Mouse (Mus musculus): ENCODE results near the gene Uncx. TPM values are rescaled to one million over a fixed set of nuclear protein-coding genes. Genes with fewer than 3 reads are reported as not detected.

Gene Uncx
- total and polyA plus RNA-seq, 2 experiments from 2014 or later: not detected

DNA sequence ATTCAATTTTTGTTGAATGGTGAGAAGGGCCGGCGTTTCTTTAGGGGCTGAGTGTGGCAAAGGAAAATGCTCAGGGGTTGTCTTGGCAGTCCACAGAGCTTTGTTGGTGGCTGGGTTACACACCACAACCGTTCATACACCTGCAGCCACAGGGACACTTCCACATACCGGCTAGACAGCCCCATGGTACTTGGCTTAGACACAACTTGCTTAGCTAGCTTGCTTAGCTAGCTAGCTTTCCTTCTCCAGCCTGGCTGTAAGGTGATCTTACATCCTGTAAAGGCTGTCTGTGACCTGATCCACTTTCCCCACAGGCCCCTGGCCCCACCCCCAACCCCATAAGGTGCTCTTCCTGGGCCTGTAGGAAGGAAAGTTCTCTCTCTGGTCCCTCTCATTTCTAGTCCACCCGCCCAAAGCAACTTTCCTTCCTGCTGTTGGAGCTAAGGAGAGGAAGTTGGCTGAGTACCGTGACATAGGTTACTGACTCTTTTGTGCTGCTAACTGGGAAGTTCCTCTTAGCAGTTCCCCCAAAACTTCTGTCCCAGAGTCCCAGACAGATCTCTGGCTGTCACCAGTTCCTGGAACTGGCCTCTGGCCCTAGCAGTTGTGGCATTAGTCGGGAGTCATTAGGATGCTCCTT lies 12.3 kb downstream of the Uncx start:
- ATAC-seq (ENCODE audit: insufficient read depth, low read depth) (no peak), DNase-seq (ENCODE audit: low spot score) (no peak)
- Histone ChIP-seq H3K9ac (replicated peaks; ENCODE audit: low read depth, low read length) (no peak overlapping the region), H3K4me1 (ENCODE audit: control insufficient read depth, insufficient read depth) (no peaks in the 10 kb centered on the region; the same call in 1 of the 2 replicates), H3K27me3 (ENCODE audit: control insufficient read depth, insufficient read depth, low read length) (peaks cover 100% of the 10 kb centered on the region), H3K4me2 (ENCODE audit: low read depth, low read length) (no peak overlapping the region), H3K36me3 (replicated peaks; ENCODE audit: control insufficient read depth, insufficient read depth, low read length) (no peaks in the 10 kb centered on the region), H3K27ac (ENCODE audit: low read depth) (no peak overlapping the region), H3K9me3 (replicated peaks; ENCODE audit: control insufficient read depth, low read length) (no peaks in the 10 kb centered on the region), H3K4me3 (ENCODE audit: low read depth, low read length) (no peak overlapping the region)
- TF ChIP-seq CTCF (IDR thresholded peaks at IDR 0.05; ENCODE audit: low read depth): no peak
- no peak for TF ChIP-seq EP300 (IDR thresholded peaks at IDR 0.05; ENCODE audit: low read depth)
- WGBS: 6% methylated on average over 7 of the region's 7 CpGs

DNA sequence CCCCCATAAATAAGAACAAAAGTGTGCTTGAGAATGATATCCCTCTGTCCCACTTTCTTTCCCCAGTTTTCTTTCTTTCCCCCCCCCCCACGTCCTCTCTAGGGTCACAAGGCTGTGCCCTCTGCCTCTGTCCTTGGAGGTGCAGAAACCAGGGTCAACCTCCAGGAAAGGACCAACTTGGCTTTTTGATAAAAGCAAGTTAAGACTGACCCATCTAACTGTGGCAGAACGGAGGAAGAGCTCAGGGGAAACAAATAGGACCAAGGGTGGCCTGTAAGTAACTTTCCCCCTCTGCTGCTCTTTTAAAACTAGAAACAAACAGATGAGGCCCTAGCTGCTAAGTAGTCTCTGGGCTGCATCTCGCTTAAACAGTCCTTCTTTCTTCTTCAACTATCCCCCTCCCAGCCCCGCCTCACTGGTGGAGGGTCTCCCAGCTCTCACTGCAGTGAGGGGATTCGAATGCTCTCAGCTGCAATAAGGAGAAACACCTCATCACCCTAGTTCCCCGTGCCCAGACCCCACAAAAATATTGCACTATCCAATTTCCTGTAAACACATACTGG lies 12.9 kb downstream of the Uncx start:
- H3K9ac ChIP-seq (replicated peaks; ENCODE audit: low read depth, low read length): no peak overlapping the region
- no peaks in the 10 kb centered on the region; the same call in 1 of the 2 replicates for H3K4me1 ChIP-seq (ENCODE audit: control insufficient read depth, insufficient read depth)
- H3K27ac ChIP-seq (ENCODE audit: low read depth): no peak overlapping the region
- H3K4me2 ChIP-seq (ENCODE audit: low read depth, low read length): no peak overlapping the region
- H3K36me3 ChIP-seq (replicated peaks; ENCODE audit: control insufficient read depth, insufficient read depth, low read length): no peaks in the 10 kb centered on the region
- TF ChIP-seq CTCF (IDR thresholded peaks at IDR 0.05; ENCODE audit: low read depth): no peak
- no peak for TF ChIP-seq EP300 (IDR thresholded peaks at IDR 0.05; ENCODE audit: low read depth)
- no peak for DNase-seq (ENCODE audit: low spot score)
- no peak for ATAC-seq (ENCODE audit: insufficient read depth, low read depth)
- peaks cover 100% of the 10 kb centered on the region for H3K27me3 ChIP-seq (ENCODE audit: control insufficient read depth, insufficient read depth, low read length)
- H3K9me3 ChIP-seq (replicated peaks; ENCODE audit: control insufficient read depth, low read length): 0 out of 2 replicates have a peak, but pooled peaks cover 4% of the 10 kb centered on the region
- 10% methylated on average over 6 of the region's 6 CpGs for WGBS
- no peak overlapping the region for H3K4me3 ChIP-seq (ENCODE audit: low read depth, low read length)

GRCm38 (mm10) chr5:139557079-139557478 lies 13.8 kb downstream of the Uncx start:
- no peaks in the 10 kb centered on the region; the same call in 1 of the 2 replicates for H3K4me1 ChIP-seq (ENCODE audit: control insufficient read depth, insufficient read depth)
- no peak overlapping the region for H3K4me3 ChIP-seq (ENCODE audit: low read depth, low read length)
- peaks cover 100% of the 10 kb centered on the region for H3K27me3 ChIP-seq (ENCODE audit: control insufficient read depth, insufficient read depth, low read length)
- ATAC-seq (ENCODE audit: insufficient read depth, low read depth) (no peak), DNase-seq (ENCODE audit: low spot score) (no peak)
- H3K36me3 ChIP-seq (replicated peaks; ENCODE audit: control insufficient read depth, insufficient read depth, low read length): no peaks in the 10 kb centered on the region
- 0 out of 2 replicates have a peak, but pooled peaks cover 4% of the 10 kb centered on the region for H3K9me3 ChIP-seq (replicated peaks; ENCODE audit: control insufficient read depth, low read length)
- WGBS: 6% methylated on average over 10 of the region's 10 CpGs
- no peak overlapping the region for H3K9ac ChIP-seq (replicated peaks; ENCODE audit: low read depth, low read length)
- no peak overlapping the region for H3K4me2 ChIP-seq (ENCODE audit: low read depth, low read length)
- TF ChIP-seq EP300 (IDR thresholded peaks at IDR 0.05; ENCODE audit: low read depth) (no peak), CTCF (IDR thresholded peaks at IDR 0.05; ENCODE audit: low read depth) (no peak)
- no peak overlapping the region for H3K27ac ChIP-seq (ENCODE audit: low read depth)

- Histone ChIP-seq H3K4me3 (ENCODE audit: low read depth, low read length) (no peak overlapping the region), H3K4me1 (ENCODE audit: control insufficient read depth, insufficient read depth) (no peaks in the 10 kb centered on the region; the same call in 1 of the 2 replicates), H3K27me3 (ENCODE audit: control insufficient read depth, insufficient read depth, low read length) (peaks cover 97% of the 10 kb centered on the region), H3K9ac (replicated peaks; ENCODE audit: low read depth, low read length) (no peak overlapping the region), H3K27ac (ENCODE audit: low read depth) (no peak overlapping the region), H3K4me2 (ENCODE audit: low read depth, low read length) (no peak overlapping the region), H3K9me3 (replicated peaks; ENCODE audit: control insufficient read depth, low read length) (0 out of 2 replicates have a peak, but pooled peaks cover 4% of the 10 kb centered on the region), H3K36me3 (replicated peaks; ENCODE audit: control insufficient read depth, insufficient read depth, low read length) (no peaks in the 10 kb centered on the region)
- ATAC-seq (ENCODE audit: insufficient read depth, low read depth) (peak; percentile 5; the same call in 1 of the 2 replicates), DNase-seq (ENCODE audit: low spot score) (no peak)
- 2% methylated on average over 43 of the region's 43 CpGs for WGBS
- no peak for TF ChIP-seq EP300 (IDR thresholded peaks at IDR 0.05; ENCODE audit: low read depth)
- no peak for TF ChIP-seq CTCF (IDR thresholded peaks at IDR 0.05; ENCODE audit: low read depth)
These were observed 14.5 kb downstream of the Uncx start for GRCm38 (mm10) chr5:139557531-139558467.

DNA sequence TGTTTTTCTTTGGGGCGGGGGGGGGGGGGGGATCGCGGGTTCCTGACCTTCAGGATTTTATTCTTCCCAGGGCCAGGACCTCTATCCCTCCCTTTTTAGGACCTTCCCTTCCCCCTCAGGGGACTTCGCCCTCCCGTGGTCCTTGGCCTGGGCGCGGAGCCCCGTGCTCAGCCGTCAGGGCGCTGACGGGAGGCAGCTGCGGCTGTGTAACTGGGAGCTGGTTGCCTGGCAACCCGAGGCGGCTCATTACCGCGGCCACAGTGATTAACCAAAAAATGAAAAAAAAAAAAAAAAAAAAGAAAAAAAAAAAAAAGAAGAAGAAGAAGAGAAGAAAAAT lies 15.1 kb downstream of the Uncx start:
- H3K4me2 ChIP-seq (ENCODE audit: low read depth, low read length): no peak overlapping the region
- H3K27ac ChIP-seq (ENCODE audit: low read depth): no peak overlapping the region
- ATAC-seq (ENCODE audit: insufficient read depth, low read depth) (0 out of 2 replicates have a peak, but pooled peaks have one; percentile 26), DNase-seq (ENCODE audit: low spot score) (no peak)
- WGBS: under 1% methylated on average over 16 of the region's 16 CpGs
- H3K9me3 ChIP-seq (replicated peaks; ENCODE audit: control insufficient read depth, low read length): 0 out of 2 replicates have a peak, but pooled peaks cover 4% of the 10 kb centered on the region
- no peaks in the 10 kb centered on the region for H3K36me3 ChIP-seq (replicated peaks; ENCODE audit: control insufficient read depth, insufficient read depth, low read length)
- no peak overlapping the region for H3K4me3 ChIP-seq (ENCODE audit: low read depth, low read length)
- no peaks in the 10 kb centered on the region; the same call in 1 of the 2 replicates for H3K4me1 ChIP-seq (ENCODE audit: control insufficient read depth, insufficient read depth)
- no peak overlapping the region for H3K9ac ChIP-seq (replicated peaks; ENCODE audit: low read depth, low read length)
- TF ChIP-seq EP300 (IDR thresholded peaks at IDR 0.05; ENCODE audit: low read depth) (no peak), CTCF (IDR thresholded peaks at IDR 0.05; ENCODE audit: low read depth) (no peak)
- peaks cover 97% of the 10 kb centered on the region for H3K27me3 ChIP-seq (ENCODE audit: control insufficient read depth, insufficient read depth, low read length)
